Mouse (Mus musculus): Measurements from ENCODE around the gene Cntnap5b.
"Not testable (repeated sequence)": the region's sequence is repeated elsewhere in the genome, so short reads cannot be mapped to it uniquely, and the experiment has no call there.

The Cntnap5b gene

DNA sequence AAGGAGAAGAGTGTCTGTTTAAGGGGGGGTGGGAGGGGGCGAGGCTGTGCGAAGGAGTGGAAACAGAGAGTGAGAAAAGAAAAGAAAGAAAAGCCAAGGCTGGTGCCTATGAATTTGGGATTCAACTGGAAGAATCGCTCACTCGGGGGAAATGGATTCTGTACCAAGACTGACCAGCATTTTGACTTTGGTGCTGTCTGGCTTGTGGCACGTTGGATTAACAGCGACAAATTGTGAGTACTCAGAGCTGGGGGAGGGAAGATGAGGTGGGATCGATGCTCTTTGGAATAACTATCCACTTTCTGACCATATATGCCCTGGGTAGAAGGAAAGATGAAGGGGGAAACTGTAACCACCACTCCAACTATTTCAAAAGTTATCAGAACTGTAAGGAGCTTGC is at the start of gene Cntnap5b:
TSS of gene Cntnap5b (plus strand) at position 152 of the 400 bp plus-strand sequence.
- DNase-seq (ENCODE audit: low read depth, low spot score) = no peak

DNA sequence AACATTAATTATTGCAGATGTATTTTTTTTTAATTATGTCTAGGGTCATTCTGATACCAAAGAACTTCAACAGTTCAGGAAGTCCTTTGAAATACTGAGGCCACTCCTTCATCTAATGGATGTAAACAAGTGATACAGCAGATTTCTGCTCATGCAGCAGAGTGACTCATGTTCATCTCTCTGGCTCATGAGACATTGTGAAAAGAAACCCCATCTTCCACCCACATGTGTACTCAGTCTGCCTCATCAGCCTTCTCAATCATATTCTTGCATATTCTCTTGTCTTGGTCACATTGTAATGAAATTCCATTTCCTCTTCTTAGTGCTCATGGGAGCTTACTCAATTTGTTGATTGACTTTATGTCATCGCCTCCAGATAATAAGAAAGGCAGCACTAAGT is 12.6 kb upstream of the Cntnap5b start:
- DNase-seq (ENCODE audit: low read depth, low spot score) = no peak

DNA sequence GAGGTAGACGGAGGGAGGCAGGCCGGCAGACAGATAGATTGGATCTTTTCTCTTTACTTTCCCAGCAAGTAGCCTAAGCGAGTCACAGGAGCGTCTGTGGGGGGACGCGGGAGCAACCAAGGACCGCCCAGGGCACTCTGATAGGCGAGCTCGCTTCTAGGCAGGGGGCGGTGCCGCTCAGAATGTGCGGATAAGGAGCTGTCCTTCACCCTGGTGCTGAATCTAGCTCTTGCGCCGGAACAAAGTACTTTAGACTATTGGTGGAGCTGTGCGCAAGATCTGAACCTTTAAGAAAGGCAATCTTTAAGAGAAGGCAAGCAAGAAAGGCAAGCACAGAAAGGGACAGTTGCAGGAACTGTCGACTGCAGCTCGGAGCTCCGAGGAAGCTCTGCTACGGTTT is 382 bp upstream of the Cntnap5b start:
- no peak for DNase-seq (ENCODE audit: low read depth, low spot score)

DNA sequence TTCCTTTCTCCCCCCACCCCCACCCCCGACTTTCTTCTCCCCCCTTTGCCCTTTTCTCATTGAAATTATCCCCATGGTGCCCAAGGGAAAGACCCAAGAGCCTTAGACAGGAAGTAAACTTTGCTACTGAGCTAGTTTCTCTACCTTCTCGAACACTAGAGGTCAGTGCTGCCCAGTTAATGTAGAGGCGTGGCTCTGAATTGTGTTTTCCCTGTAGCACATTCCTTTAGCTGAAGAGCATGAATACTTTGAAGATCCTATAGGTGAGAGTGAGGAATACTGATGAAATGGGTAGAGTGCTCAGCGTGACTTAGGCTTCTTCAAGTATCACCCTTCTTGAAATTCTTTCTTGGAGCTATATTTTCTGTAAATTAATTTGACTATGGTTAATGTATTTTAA is 1.6 kb downstream of the Cntnap5b start:
- no peak for DNase-seq (ENCODE audit: low read depth, low spot score)

DNA sequence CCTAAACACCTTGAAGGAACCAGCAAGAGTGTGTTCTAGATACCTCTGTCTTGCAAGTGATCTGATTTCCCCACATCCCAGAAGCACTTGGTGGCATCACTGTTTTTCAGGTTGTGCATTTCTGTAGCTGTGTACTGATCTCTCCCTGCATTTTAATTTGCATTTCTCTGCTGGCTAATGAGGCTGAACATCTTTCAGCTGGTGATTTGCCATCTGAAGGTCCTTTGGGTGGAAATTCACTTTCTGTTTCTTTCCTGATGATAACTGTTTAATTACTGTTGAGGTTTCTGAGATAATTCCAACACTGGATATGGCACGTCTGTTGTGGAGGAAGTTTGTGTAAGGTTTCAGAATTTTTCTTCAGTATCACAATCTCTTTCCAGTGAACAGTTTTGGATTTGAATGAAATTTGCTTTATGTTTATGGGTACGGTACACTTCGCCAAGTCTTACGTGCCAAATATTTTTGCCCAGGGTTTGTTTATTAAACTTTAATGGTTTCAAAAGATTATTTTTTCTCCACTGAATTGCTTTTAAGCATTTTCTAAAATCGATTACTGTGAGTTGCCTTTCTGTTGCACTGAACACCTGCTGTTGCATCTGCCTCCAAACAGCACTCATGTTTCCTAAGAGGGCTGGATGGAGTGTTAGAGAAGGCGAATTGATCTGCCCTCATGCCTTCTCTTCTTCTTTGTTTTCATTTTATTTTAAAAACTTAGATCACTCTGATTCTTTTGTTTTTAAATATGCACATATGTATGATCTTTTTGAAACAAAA is 41.0 kb downstream of the Cntnap5b start:
- no peak for DNase-seq (ENCODE audit: low read depth, low spot score)

DNA sequence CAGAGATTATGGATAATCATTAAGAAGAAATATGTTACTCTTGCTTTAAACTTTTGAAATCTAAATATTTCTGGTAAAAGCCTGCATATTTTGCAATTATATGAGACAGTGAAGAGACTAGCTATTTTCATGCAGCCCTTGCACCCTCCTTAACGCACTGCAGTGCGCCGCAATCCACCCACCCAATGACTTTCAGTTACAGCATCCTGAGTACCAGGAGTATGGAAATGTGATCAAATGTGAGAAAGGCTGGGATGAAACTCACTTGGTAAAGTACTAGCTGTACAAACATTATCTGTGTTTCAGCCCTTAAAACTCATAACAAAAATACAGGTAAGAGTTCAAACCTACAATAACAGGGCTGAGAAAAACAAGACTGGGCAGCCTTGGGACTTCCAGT is 99.8 kb downstream of the Cntnap5b start:
- DNase-seq (ENCODE audit: low read depth, low spot score) = no peak

DNA sequence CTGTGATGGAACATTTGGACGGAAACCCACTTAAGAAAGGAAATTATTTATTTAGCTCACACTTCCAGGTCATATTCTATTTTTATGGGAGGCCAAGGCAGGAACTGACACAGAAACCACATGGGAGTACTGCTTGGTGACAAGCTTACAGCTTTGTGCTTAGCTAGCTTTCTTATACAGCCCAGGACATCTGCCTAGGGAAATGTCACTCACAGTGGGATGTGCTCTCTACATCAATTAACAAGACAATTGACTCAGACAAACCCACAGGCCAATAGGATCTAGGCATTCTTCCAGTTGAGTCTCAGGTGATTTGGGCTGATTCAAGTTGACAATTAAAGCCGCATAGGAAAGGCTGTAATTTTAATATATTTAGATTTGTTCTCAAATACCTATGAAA is 135.2 kb downstream of the Cntnap5b start:
- DNase-seq (ENCODE audit: low read depth, low spot score) = no peak

DNA sequence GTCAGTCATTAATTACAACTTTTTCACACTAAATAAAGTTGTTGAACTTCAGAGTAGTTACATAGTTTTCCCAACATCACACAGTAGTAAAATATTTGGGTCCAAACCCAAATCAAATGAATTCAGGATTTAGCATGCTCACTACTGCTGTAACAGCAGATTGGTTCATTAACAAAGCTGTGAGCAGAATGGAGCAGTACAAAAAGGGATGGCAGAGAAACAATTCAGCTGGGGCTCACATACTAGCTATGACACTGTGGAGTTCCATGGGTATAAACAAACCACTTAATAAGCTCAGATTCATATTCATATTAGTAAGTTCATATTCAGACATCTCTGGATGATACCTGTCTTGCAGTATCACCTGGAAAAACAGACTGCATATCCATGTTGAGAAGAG is 170.9 kb downstream of the Cntnap5b start:
- no peak for DNase-seq (ENCODE audit: low read depth, low spot score)

DNA sequence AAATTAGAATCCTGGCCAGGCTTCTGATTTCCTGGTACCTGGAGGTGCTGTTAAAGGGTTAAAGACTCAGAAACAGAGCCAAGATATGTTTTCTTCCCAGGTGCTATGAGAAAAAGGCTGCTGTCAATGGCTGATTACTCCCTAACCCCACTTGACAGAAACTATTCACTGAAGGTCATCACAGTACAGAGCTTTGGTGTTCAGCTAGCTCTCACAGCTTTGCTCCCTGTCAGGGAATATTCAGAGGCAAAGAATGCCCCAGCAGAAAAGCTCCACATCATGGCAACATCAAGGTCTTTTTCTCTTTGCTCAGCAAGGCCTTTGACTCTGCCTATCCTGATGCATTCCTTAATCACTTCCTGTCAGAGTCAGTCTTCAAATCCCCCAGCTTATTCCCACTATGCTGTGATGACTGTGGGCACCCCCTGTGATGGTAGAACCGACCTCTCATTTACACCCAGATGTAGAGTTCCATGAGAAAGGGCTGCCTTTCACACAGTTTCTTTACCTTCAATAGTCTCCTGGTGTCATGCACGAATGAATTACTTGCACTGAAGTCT is 186.9 kb downstream of the Cntnap5b start:
- DNase-seq (ENCODE audit: low read depth, low spot score) = no peak

DNA sequence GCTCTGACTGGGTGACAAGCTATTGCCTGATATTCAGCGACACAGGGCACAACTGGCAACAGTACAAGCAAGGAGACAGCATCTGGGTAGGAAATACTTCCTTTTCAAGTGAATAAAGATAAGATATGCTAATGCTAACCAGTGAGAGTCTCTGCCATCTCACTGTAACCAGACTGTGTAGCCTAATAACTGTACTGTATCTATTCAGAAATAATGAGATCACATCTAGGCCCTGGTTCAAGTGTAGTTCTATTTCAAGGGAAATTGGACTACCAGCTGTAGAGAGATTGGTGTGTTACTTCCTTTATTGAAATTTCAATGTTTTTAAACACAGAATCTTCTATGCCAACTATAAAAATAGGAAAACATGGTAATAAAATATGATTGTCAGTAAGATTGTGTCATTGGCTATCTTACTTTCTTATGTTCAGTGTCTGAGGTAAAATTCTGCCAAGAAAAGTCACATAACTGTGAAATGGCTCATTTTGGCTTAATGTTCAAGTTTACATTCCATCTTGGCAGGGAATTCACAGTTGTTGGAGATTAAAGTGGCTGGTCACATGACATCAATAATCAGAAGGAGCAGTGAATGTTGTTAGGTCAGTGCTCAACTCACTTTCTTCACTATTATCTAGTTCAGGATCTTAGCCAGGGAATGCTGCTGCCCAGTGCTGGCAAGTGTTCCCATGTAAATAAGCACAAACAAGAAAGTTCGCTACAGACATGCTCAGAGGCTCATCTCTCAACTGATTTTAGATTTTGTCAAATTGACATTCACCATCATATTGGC is 194.9 kb downstream of the Cntnap5b start:
- DNase-seq (ENCODE audit: low read depth, low spot score) = no peak

DNA sequence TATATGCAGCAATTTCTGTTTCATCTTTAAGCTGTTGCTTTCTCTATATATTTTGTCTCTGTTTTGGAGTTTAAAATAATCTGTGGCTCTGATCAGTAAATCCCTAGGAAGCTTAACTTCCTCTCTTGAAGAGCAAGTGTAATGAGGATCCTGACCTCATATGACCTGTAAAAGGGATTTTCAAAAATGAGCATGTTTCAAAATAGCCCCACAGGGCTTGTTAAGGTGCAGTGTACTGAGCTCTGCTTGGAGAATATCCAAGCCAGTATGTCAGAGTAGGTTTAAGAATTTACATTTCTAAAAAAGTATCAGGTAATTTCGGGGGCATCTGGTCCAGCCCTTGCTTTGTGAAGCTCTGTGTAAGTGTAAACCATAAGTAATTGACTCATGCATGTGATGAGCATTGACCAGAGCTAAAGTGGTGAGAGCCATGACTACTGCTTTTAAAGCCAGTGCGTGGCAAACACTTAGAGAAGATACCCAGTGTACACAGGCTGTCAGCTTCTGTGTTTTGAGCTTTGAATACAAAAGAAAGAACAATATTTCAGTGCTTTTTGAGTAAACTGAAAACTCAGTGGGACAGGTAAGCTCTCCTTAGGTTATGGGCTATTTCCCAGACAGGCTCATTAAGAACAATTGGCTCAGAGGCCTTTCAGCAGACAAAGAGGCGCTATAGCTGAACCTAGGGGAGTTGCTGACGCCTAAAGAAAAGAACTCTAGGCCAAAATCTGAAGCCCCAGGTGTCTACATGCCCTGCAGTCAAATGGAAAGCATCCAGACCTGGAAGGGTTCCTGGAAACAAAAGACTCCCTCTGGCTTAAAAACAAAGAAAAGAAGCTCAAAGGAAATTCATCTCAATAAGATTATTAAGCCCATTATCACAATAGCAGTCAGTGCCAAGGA is 197.9 kb downstream of the Cntnap5b start:
- DNase-seq (ENCODE audit: low read depth, low spot score) = no peak

DNA sequence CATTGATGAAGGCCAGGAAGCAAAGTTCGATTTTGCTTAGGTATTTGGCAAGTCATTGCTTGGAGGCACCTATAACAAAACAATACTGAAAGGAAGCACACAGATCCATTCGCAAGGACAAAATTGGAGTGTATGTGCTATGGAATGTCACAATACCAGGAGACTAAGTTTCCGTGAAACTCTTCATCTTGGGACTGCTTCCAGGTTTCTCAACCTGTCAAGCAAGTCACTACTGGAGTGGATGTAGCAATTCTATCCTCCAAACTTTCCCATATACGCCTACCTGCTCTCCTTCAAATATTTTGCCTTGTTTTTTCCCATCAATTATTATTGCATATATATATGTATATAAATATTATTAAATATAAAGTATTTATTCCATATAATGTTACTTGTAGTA is 228.7 kb downstream of the Cntnap5b start:
- not testable (repeated sequence) for DNase-seq (ENCODE audit: low read depth, low spot score)

DNA sequence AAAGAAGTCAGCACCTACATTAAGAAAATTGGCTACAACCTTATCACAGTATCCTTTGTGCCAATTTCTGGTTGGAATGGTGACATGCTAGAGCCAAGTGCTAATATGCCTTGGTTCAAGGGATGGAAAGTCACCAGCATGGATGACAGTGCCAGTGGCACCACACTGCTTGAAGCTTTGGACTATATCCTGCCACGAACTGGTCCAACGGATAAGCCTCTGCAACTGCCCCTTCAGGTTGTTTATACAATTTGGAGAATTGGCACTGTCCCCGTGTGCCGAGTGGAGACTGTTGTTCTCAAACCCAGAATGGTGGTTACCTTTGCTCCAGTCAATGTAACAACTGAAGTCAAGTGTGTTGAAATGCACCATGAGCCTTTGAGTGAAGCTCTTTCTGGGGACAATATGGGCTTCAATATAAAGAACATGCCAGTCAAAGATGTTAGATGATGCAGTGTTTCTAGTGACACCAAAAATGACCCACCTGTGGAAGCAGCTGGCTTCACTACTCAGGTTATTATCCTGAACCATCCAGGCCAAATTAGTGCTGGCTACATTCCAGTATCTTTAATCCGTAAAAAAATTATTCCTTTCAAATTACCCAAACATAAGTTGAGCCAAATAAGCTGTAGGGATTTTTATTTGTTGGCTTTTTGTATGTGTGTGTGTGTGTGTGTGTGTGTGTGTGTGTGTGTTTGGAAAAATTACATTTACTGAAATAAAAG is 233.6 kb downstream of the Cntnap5b start:
- no peak for DNase-seq (ENCODE audit: low read depth, low spot score)

DNA sequence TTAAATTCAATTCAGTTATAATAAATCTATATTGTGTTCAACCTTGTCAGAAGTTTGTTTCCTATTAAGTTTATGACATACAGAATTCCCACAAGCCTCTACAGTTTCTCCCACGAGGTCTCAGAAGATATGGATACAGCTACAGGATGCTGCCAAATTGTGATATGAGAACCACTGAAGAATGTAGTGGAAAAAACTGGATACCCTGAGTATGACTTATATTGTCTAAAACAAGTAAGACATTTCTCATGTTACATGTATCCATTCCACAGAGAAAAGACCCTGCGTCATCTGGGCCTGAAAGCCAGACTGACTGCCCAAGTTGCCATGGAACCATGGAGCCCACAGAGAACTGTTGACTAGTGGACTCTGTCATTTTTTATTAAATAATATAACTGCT is 269.2 kb downstream of the Cntnap5b start:
- no peak for DNase-seq (ENCODE audit: low read depth, low spot score)

DNA sequence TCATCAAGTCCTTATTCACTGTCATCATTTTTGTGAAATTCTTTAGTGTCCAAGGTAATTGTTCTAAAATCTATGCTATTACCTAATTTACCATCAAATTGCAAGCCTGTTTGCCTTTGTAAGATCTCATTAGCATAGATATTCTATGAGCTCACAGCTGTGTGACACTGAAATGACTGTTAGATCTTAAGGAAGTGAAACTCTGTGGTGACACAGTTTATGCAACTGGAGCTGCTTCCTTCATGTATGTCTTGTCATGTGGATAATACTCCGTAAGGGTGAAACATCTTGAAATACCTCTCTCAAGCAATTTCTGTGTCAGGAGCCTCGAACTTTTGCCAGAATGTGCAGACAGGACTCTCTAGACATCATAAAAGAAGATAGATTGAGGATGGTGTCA is 307.2 kb downstream of the Cntnap5b start:
- DNase-seq (ENCODE audit: low read depth, low spot score) = no peak

DNA sequence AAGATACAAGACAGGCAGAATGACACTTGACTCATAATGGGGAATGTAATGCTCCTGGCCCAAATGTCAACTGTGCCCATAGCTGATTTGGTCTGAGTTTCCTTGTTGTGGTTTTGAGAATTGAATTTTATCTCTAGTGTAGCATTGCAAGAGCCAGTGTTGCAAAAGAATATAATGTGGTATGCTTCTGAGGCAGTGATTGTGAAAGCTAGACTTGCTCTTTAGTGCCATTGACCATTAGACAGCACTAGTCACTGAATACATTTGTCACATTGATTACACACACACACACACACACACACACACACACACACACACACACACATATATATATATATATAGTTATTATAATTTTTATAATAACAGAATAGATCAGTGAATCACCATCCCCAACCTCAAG is 328.0 kb downstream of the Cntnap5b start:
- no peak for DNase-seq (ENCODE audit: low read depth, low spot score)

DNA sequence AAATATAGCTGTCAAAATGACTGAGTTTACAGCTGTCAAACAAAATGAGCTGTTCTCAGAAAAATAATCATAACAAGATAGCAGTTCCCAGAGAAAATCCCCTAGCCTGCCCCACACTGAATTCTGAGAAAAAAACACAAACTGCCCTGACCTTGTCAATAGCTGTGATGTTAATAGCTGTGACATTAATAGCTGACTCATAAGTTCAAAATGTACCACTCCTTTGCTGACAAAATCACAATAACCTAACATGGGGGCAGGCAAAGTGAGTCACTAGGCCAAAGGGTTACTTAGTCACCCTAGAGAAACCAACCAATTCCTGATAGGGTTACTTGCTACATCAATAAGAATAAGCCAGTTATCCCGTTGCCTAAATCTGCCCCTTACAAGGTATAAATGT is 328.5 kb downstream of the Cntnap5b start:
- DNase-seq (ENCODE audit: low read depth, low spot score) = no peak

DNA sequence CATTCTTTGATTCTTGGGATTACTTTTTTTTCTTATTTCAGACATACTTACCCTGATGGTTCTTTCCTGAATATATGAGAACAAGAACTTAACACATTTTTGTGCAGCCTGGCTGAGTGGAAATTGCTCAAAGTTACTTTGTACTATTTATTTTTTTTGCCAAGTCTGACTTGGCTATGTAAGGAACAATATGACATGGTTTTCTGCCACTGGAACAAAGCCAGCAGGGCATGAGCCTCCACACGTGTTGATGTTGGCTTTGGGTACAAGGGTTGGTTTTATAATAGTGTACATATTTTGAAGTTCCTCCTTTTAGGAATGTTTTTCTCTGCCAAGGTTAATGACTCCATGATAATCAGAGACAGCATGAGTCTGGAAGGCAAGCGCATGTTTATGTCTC is 331.8 kb downstream of the Cntnap5b start:
- no peak for DNase-seq (ENCODE audit: low read depth, low spot score)

DNA sequence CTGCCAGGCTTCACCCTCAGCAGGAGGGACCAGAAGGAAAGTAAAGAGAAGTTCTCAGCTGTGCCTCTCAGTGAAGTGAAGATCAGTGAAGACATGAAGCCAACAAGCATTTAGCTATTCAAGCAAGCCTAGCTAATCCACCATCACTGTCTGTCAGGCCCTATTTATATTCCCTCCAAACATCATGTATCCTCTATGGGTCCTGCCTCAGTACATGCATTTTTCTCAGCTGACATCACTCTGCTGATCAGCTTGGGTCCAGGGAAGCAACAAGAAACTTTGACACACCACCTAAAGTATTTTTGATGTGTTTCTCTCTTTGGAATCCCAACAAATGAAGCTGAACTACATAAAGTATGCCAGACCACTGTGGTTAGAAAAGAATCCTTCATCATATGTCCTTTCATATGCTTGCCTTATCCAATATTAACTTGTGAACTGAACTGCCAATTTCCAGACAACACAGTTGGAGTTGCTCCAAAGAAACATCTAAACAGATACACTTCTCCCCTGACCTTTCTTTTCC is 349.9 kb downstream of the Cntnap5b start:
- no peak for DNase-seq (ENCODE audit: low read depth, low spot score)

DNA sequence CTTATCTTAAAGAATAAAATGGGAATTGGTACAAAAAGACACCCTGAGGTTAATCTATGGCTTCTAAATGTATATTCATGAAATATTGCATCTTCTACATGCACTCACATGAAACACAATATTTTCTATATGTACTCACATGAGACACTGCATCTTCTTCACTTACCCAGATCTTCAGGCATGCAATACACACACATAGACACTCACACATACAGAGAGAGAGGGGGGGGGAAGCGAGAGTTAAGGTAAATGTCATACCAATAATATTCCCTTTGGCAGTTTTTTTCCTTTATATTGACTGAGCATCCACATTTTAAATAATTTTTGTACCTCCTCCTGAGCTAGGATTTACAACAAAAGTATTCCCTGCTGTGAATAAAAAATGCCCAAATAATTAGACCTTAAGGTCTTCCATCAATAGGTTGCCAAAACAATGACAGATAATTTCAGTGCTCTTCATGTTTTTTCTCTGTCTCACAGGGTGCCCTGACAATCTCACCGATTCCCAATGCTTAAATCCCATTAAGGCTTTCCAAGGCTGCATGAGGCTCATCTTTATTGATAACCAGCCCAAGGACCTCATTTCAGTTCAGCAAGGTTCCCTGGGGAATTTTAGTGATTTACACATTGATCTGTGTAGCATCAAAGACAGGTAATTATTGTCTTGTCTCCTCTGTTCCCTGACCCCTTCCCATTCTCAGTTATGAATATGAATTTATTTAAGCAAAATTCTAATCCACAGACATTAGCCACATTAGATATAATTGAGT is 391.2 kb downstream of the Cntnap5b start:
- DNase-seq (ENCODE audit: low read depth, low spot score) = no peak
